Mouse (Mus musculus) testis, adult 2 months (tissue): ENCODE measurements at regions not wholly inside any gene's neighbourhood (a gene's known extent, or its start where the extent isn't known, plus 50 kb on each side); places are given as distances from the start of the nearest gene placed in this dataset.

Source experiments
- CTCF ChIP-seq: fragments of 200-500 bp; IDR thresholded peaks from 2 replicates; pipeline ENCODE4 v1.5.1; 2012; ENCODE audit warnings: low read depth, mild to moderate bottlenecking, inconsistent platforms, low read length, moderate library complexity; ENCODE audit not compliant: control insufficient read depth, insufficient read depth, insufficient replicate concordance
- POLR2A ChIP-seq: fragments of 200-500 bp; IDR thresholded peaks from 2 replicates; pipeline ENCODE4 v1.6.1; 2012; ENCODE audit warnings: low read depth, mild to moderate bottlenecking, inconsistent platforms, low read length, moderate library complexity; ENCODE audit not compliant: control insufficient read depth

- TF ChIP-seq CTCF (no peak), POLR2A (no peak)
Observed at GRCm38 (mm10) chr7:84747847-84748246, 58.1 kb upstream of the Zfand6 start.
